Mouse (Mus musculus) ovary, adult 18-20 months (tissue): ENCODE data around the gene Slc35e2.

Experiments
- DNase-seq: peaks from one replicate; pipeline ENCODE4 v3.0.0; 2022; ENCODE audit warnings: low spot score, mixed read lengths

Gene Slc35e2

DNA sequence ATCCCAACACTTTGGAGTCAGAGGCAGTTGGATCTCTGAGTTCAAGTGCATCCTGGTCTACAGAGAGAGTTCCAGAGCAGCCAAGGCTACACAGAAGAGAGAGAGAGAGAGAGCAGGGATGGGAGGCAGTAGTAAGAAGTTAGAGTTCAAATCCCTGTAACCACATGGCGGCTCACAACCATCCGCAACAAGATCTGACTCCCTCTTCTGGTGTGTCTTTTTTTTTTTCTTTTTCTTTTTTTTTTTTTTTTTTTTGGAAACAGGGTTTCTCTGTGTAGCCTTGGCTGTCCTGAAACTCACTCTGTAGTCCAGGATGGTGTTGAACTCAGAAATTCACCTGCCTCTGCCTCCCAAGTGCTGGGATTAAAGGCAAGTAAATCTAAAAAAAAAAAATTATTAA lies 70.9 kb downstream of the Slc35e2 start:
- DNase-seq: no peak
